Mouse (Mus musculus) frontal cortex, postnatal 14 days (tissue): ENCODE results near the gene Olfr1480.

ENCODE experiments used
- DNase-seq, 2 experiments: peaks; one replicate each; pipeline ENCODE4 v3.0.0; 2022; ENCODE audit warnings: low spot score in 2 of 2

Olfr1480 gene

DNA sequence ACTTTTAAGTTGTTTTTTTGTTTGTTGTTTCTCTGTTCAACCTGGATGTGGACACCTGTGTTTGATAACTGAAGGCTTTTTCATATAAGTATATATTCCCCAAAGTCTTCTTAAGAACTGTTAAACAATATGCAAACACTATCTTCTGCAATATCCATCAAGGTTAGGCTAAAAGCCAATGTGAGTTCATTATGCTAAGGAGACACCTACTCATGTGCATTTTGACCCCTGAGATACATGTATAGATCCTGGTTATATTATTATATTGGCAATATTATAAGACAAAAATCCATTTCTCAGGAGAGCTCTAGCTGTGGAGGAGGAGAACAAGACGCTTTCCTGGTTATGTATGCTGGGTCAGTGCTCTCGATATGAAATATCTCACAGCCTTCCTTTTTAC is at the start of gene Olfr1480:
Olfr1480 (plus strand) TSS at position 301 of the 400 bp plus-strand sequence.
- DNase-seq, result no peak

DNA sequence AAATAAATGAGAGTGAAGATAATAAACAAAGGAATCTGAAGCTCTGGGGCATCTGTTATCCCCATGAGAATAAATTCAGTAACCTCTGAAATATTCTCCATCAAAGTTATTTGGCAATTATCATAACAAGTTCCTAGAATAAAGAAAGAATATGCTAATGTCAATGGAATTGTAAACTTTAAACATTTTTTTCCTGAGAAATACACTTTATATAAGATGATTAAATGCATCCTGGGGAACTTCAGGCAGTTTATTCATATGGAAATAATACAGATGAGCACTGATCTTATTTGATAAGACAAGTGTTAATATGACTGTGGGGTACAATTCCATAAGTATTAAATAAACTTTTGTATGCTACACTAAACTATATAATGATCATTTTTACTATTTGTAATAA is 47.6 kb upstream of the Olfr1480 start, which contains the start of gene Olfr1475:
Olfr1475 (minus strand) TSS at position 101 of the 400 bp plus-strand sequence.
- no peak for DNase-seq

DNA sequence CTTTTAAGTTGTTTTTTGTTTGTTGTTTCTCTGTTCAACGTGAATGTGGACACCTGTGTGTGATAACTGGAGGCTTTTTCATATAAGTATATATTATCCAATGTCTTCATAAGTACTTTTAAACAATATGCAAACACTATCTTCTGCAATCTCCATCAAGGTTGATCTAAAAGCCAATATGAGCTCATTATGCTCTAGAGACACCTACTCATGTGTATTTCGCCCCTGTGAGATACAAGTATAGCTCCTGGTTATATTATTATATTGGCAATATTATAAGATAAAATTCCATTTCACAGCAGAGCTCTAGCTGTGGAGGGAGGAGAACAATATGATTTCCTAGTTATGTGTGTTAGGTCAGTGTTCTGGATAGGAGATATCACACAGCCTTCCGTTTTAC is 27.5 kb upstream of the Olfr1480 start, which contains the start of gene Olfr1477:
Olfr1477 (plus strand) TSS at position 301 of the 400 bp plus-strand sequence.
- no peak for DNase-seq
